Mouse (Mus musculus): ENCODE data around the gene Crkl.

Crkl gene

GRCm38 (mm10) chr16:17528276-17528675 lies 76.5 kb downstream of the Crkl start:
- no peak for DNase-seq (ENCODE audit: low spot score in 2 of 2)

DNA sequence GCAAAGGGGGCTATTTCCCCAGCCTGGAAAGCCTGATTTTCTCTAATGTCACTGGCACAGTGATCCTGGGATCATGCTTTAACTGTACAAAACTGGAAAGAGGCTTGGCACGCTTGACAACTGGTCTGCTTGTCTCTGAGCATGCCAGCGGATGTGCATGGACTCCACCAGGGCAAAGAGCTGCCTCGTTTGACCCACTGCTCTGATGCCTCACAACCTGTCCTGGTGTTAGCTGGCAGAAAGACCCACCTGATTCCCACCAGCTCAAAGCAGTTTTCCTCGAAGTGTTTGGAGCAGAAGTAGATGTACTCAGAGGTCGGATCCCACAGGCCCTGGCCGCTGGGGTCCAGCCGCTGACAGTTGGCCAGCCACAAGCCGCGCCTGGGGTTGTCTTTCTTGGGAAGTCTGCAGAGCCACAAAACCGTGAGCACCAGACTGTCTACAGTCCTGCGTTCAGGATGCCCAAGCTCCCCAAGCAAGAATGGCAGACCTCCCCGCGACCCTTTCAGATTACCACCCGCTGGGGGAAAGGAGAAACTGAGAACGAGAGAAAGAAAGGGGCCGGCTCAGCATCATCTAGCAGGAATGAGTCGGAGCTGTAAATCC lies 78.3 kb downstream of the Crkl start:
- no peak for DNase-seq (ENCODE audit: low spot score in 2 of 2)

DNA sequence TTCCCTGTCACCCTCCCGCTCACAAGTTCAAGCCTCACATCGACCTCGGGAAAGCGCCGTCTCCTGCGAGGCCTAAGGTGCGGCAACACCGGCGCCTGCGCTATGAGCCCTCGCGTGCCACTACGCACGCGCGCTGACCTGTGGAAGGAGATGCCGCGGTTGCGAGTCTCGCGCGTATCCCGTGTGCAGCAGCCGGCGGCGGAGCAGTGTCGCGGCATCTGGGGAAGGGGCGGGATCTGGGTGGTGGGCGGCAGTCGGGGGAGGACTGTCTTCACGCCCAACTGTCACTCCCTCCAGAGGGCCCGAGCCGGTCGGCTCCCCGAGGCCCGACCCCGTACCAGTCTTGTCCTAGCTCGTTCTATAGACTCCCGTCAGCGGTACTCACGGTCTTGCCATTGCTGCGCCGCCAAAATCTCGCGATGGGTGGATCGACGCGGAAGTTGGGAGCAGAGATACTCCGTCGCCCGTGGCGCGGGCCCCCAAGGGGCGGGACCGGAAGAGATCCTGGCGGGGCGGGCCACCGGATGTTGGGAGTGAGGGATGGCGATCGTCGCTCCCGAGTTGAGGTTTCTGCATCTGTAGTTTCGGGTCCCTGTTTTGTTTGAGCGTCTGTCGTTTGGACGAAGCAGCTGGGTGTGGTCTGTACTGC lies 79.0 kb downstream of the Crkl start, which contains the start of gene Thap7:
Gene Thap7, minus strand, starts transcription at position 497 of the 649 bp plus-strand sequence.
- DNase-seq (ENCODE audit: low spot score in 2 of 2), result peak; percentile 96

DNA sequence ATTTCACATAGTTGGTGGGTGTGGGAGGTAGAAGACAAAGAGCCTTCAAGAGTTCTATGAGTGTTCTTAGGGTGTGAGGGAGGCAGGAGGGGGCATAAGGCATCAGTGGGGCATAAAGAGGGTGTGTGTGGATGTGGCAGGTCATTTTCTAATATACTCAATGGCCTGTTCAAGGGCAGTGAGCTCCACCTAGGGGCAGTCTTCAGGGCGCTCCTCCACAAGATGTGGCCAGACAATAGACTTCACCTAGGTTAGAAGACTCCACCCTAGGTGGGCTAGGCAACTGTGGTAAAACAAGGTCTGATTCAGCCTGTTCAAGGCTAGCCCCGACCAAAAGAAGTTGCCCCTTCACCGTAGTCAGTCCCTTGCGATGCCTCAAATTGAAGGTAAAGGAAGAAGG lies 80.5 kb downstream of the Crkl start:
- DNase-seq (ENCODE audit: low spot score in 2 of 2), result no peak

DNA sequence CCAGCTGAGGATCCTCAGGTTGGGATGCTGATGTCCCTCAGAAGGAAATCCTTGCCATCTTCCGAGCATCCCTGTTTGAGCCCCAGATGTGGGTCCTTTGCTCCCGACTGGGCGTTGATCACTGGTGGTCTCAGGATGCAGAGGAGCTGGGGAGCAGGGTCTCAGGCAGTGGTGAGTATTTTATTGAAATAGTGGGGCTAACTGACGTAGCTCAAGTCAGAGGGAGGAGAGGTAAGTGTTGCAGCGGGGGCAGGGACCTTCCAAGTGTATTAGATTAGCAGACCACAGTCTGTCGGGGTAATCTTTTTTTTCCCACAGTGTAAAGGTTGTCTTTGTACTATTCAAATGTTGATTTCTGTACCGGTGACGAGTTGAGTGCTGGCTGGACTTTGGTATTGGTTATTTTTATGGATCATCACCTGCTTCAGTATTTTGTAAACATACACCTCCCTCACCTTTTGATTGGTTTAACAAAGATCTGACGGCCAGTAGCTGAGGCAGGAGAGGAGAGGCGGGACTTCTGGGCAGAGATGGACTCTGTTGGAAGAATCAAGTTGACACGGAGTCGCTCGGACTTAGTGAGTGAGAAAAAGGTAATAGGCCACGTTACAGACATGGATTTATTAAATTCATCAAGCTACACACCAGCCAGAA lies 81.0 kb downstream of the Crkl start:
- no peak for DNase-seq (ENCODE audit: low spot score in 2 of 2)

- DNase-seq (ENCODE audit: low spot score in 2 of 2), result no peak
These were observed 84.8 kb downstream of the Crkl start for GRCm38 (mm10) chr16:17536584-17536983.
